Mouse (Mus musculus): ENCODE data around the gene Myrfl. TPM values are rescaled to one million over a fixed set of nuclear protein-coding genes. Genes with fewer than 3 reads are reported as not detected.

The Myrfl gene
- not detected in 2 replicates for polyA plus RNA-seq (2012; rRNA removed)

GRCm38 (mm10) chr10:116896336-116897177 is at the start of gene Myrfl:
TSS of gene Myrfl (minus strand) at chr10:116896919.

Other genes starting within 250 kb of the Myrfl start
- gene Rab3ip, start 53.9 kb upstream of the Myrfl start, polyA plus RNA-seq (2012; rRNA removed) = 32.4 and 58.0 TPM in 2 replicates
- not detected in 2 replicates for gene Gm10271, start 75.7 kb upstream of the Myrfl start, polyA plus RNA-seq (2012; rRNA removed)
- gene Best3, start 89.4 kb upstream of the Myrfl start, polyA plus RNA-seq (2012; rRNA removed) = 0.06 and 0.08 TPM in 2 replicates
- gene Lrrc10, start 148.4 kb upstream of the Myrfl start, polyA plus RNA-seq (2012; rRNA removed) = not detected in 2 replicates
- 9.3 and 12.3 TPM in 2 replicates for gene Cct2, start 166.9 kb upstream of the Myrfl start, polyA plus RNA-seq (2012; rRNA removed)

All from stomach, adult 2 months (tissue).